Mouse (Mus musculus): Measurements from ENCODE around the gene Lgals2. TPM values are rescaled to one million over a fixed set of nuclear protein-coding genes. Genes with fewer than 3 reads are reported as not detected.
"Not testable (repeated sequence)": the region's sequence is repeated elsewhere in the genome, so short reads cannot be mapped to it uniquely, and the experiment has no call there.

Gene Lgals2
- polyA plus RNA-seq, 1 experiment from 2014 or later, result not detected

DNA sequence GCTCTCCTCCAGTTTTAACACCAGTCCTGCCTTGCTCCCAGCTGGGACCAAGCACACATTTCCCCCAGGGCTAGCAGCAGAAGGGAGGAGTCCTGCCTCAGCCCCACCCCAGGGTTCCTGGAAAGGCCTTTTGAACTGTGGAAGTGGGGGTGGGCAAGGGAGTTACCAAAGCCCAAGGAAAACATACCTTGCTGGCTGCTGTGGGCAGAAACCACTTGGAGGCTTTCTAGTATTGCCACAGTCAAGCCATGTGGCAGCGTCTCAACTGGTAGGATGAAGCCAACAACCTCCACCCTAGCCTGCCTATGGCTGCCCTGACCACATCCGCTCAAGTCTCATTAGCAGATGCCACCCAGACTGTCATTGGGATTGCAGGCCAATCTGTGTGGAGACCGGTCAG, 40.8 kb upstream of the Lgals2 start:
- Histone ChIP-seq H3K27me3 (ENCODE audit: control insufficient read depth, insufficient read depth, low read length) (no peaks in the 10 kb centered on the region), H3K9me3 (ENCODE audit: control insufficient read depth, low read length) (no peaks in the 10 kb centered on the region), H3K4me3 (ENCODE audit: low read depth, low read length) (no peak overlapping the region), H3K36me3 (ENCODE audit: control insufficient read depth, insufficient read depth, low read length) (0 out of 2 replicates have a peak, but pooled peaks cover 3% of the 10 kb centered on the region), H3K4me1 (ENCODE audit: control insufficient read depth, insufficient read depth, low read length) (peaks cover 12% of the 10 kb centered on the region), H3K9ac (ENCODE audit: low read length) (no peak overlapping the region), H3K4me2 (ENCODE audit: low read depth) (no peak overlapping the region), H3K27ac (ENCODE audit: low read depth, low read length) (no peak overlapping the region)
- DNase-seq (ENCODE audit: low spot score), result no peak
- no peak for ATAC-seq (ENCODE audit: insufficient read depth, low FRiP score, low TSS enrichment)
- 80% methylated on average over 3 of the region's 3 CpGs for WGBS

GRCm38 (mm10) chr15:78895741-78896140, 40.4 kb upstream of the Lgals2 start:
- no peak overlapping the region for H3K27ac ChIP-seq (ENCODE audit: low read depth, low read length)
- H3K4me2 ChIP-seq (ENCODE audit: low read depth), result no peak overlapping the region
- DNase-seq (ENCODE audit: low spot score) (no peak), ATAC-seq (ENCODE audit: insufficient read depth, low FRiP score, low TSS enrichment) (no peak)
- H3K36me3 ChIP-seq (ENCODE audit: control insufficient read depth, insufficient read depth, low read length), result 0 out of 2 replicates have a peak, but pooled peaks cover 3% of the 10 kb centered on the region
- no peaks in the 10 kb centered on the region for H3K9me3 ChIP-seq (ENCODE audit: control insufficient read depth, low read length)
- H3K4me1 ChIP-seq (ENCODE audit: control insufficient read depth, insufficient read depth, low read length), result peaks cover 11% of the 10 kb centered on the region
- WGBS, result 88% methylated on average over 2 of the region's 2 CpGs
- H3K4me3 ChIP-seq (ENCODE audit: low read depth, low read length), result no peak overlapping the region
- no peaks in the 10 kb centered on the region for H3K27me3 ChIP-seq (ENCODE audit: control insufficient read depth, insufficient read depth, low read length)
- H3K9ac ChIP-seq (ENCODE audit: low read length), result no peak overlapping the region

- no peak for DNase-seq (ENCODE audit: low spot score)
- WGBS, result 79% methylated on average over 13 of the region's 13 CpGs
- no peak for ATAC-seq (ENCODE audit: insufficient read depth, low FRiP score, low TSS enrichment)
- H3K27me3 ChIP-seq (ENCODE audit: control insufficient read depth, insufficient read depth, low read length), result no peaks in the 10 kb centered on the region
- H3K4me3 ChIP-seq (ENCODE audit: low read depth, low read length), result no peak overlapping the region
- H3K4me2 ChIP-seq (ENCODE audit: low read depth), result no peak overlapping the region
- no peak overlapping the region for H3K27ac ChIP-seq (ENCODE audit: low read depth, low read length)
- peaks cover 5% of the 10 kb centered on the region; the same call in 1 of the 2 replicates for H3K36me3 ChIP-seq (ENCODE audit: control insufficient read depth, insufficient read depth, low read length)
- H3K4me1 ChIP-seq (ENCODE audit: control insufficient read depth, insufficient read depth, low read length), result peaks cover 3% of the 10 kb centered on the region
- no peaks in the 10 kb centered on the region for H3K9me3 ChIP-seq (ENCODE audit: control insufficient read depth, low read length)
- H3K9ac ChIP-seq (ENCODE audit: low read length), result no peak overlapping the region
These were observed 39.4 kb upstream of the Lgals2 start for GRCm38 (mm10) chr15:78894726-78895125.

DNA sequence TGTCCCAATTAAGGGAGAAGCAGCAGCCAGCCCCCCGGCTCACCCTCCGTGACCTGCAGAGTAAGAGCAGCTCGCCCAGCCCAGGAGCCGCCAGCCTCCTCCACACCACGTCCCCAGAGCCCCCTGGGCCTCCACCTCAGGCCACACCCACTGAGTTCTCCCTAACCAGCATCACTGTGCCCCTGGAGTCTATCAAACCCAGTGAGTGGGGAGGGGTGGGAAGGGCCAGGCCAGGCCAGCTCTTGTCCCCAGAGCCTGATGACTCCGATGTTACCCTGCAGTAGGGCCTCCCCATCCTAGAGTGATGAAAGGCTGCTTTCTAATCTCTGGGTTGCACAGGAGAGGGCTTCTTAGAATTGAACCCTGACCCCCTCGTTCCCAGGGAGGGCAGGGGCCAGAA, 37.1 kb upstream of the Lgals2 start:
- no peaks in the 10 kb centered on the region for H3K9me3 ChIP-seq (ENCODE audit: control insufficient read depth, low read length)
- peaks cover 5% of the 10 kb centered on the region for H3K4me1 ChIP-seq (ENCODE audit: control insufficient read depth, insufficient read depth, low read length)
- ATAC-seq (ENCODE audit: insufficient read depth, low FRiP score, low TSS enrichment), result no peak

GRCm38 (mm10) chr15:78889401-78889853, 34.1 kb upstream of the Lgals2 start:
- H3K4me1 ChIP-seq (ENCODE audit: control insufficient read depth, insufficient read depth, low read length), result peaks cover 3% of the 10 kb centered on the region; the same call in 1 of the 2 replicates
- H3K36me3 ChIP-seq (ENCODE audit: control insufficient read depth, insufficient read depth, low read length), result peaks cover 11% of the 10 kb centered on the region
- H3K4me3 ChIP-seq (ENCODE audit: low read depth, low read length), result no peak overlapping the region
- H3K9ac ChIP-seq (ENCODE audit: low read length), result no peak overlapping the region
- no peak overlapping the region for H3K4me2 ChIP-seq (ENCODE audit: low read depth)
- no peak overlapping the region for H3K27ac ChIP-seq (ENCODE audit: low read depth, low read length)
- WGBS, result 29% methylated on average over 11 of the region's 13 CpGs
- ATAC-seq (ENCODE audit: insufficient read depth, low FRiP score, low TSS enrichment) (no peak), DNase-seq (ENCODE audit: low spot score) (no peak)
- H3K9me3 ChIP-seq (ENCODE audit: control insufficient read depth, low read length), result no peaks in the 10 kb centered on the region
- H3K27me3 ChIP-seq (ENCODE audit: control insufficient read depth, insufficient read depth, low read length), result no peaks in the 10 kb centered on the region

More for the DNA sequence above, 37.1 kb upstream of the Lgals2 start:
- no peak for DNase-seq (ENCODE audit: low spot score)
- Histone ChIP-seq H3K9ac (ENCODE audit: low read length) (no peak overlapping the region), H3K27me3 (ENCODE audit: control insufficient read depth, insufficient read depth, low read length) (no peaks in the 10 kb centered on the region), H3K4me2 (ENCODE audit: low read depth) (no peak overlapping the region), H3K27ac (ENCODE audit: low read depth, low read length) (no peak overlapping the region), H3K36me3 (ENCODE audit: control insufficient read depth, insufficient read depth, low read length) (peaks cover 7% of the 10 kb centered on the region; the same call in 1 of the 2 replicates), H3K4me3 (ENCODE audit: low read depth, low read length) (no peak overlapping the region)
- WGBS, result 72% methylated on average over 7 of the region's 7 CpGs

- peaks cover 6% of the 10 kb centered on the region; the same call in 1 of the 2 replicates for H3K4me1 ChIP-seq (ENCODE audit: control insufficient read depth, insufficient read depth, low read length)
- H3K27me3 ChIP-seq (ENCODE audit: control insufficient read depth, insufficient read depth, low read length), result no peaks in the 10 kb centered on the region
- H3K36me3 ChIP-seq (ENCODE audit: control insufficient read depth, insufficient read depth, low read length), result peaks cover 14% of the 10 kb centered on the region
- H3K27ac ChIP-seq (ENCODE audit: low read depth, low read length), result no peak overlapping the region
- H3K9ac ChIP-seq (ENCODE audit: low read length), result no peak overlapping the region
- DNase-seq (ENCODE audit: low spot score) (no peak), ATAC-seq (ENCODE audit: insufficient read depth, low FRiP score, low TSS enrichment) (no peak)
- no peaks in the 10 kb centered on the region for H3K9me3 ChIP-seq (ENCODE audit: control insufficient read depth, low read length)
- H3K4me3 ChIP-seq (ENCODE audit: low read depth, low read length), result no peak overlapping the region
- 88% methylated on average over 3 of the region's 3 CpGs for WGBS
- H3K4me2 ChIP-seq (ENCODE audit: low read depth), result no peak overlapping the region
These were observed 26.5 kb upstream of the Lgals2 start for GRCm38 (mm10) chr15:78881828-78882227.

- no peak for DNase-seq (ENCODE audit: low spot score)
- Histone ChIP-seq H3K9ac (ENCODE audit: low read length) (no peak overlapping the region), H3K4me3 (ENCODE audit: low read depth, low read length) (no peak overlapping the region), H3K36me3 (ENCODE audit: control insufficient read depth, insufficient read depth, low read length) (peaks cover 14% of the 10 kb centered on the region), H3K4me1 (ENCODE audit: control insufficient read depth, insufficient read depth, low read length) (peaks cover 6% of the 10 kb centered on the region; the same call in 1 of the 2 replicates), H3K27me3 (ENCODE audit: control insufficient read depth, insufficient read depth, low read length) (no peaks in the 10 kb centered on the region), H3K9me3 (ENCODE audit: control insufficient read depth, low read length) (no peaks in the 10 kb centered on the region), H3K4me2 (ENCODE audit: low read depth) (no peak overlapping the region), H3K27ac (ENCODE audit: low read depth, low read length) (no peak overlapping the region)
- WGBS, result 94% methylated on average over 8 of the region's 8 CpGs
- ATAC-seq (ENCODE audit: insufficient read depth, low FRiP score, low TSS enrichment), result no peak
These were observed 25.1 kb upstream of the Lgals2 start for GRCm38 (mm10) chr15:78880432-78880831.

DNA sequence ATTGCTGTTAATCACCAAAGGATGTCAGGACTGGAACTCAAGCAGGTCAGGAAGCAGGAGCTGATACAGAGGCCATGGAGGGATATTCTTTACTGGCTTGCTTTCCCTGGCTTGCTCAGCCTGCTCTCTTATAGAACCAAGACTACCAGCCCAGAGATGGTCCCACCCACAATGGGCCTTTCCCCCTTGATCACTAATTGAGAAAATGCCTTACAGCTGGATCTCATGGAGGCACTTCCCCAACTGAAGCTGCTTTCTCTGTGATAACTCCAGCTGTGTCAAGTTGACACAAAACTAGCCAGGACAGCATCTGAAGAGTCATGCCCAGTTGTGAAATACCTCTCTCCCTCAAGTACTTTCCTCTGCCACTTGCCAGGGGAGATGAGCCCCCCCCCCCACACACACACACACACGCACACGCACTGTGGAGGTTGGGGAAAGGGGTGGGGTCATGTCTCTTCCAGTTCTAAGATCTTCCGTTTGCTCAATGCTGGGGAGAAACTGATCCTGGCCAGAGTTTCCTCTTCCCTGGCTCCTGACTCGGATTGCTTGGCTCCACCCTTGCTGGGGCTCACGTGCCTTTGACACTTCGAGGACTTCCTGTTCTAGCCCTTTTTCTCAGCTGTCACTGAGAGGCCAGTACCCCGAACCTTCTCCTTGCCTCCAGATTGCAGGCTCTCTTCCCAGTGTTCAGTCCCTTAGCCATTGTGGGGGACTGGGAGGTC, 23.6 kb upstream of the Lgals2 start:
- H3K27ac ChIP-seq (ENCODE audit: low read depth, low read length); H3K9ac ChIP-seq (ENCODE audit: low read length): not testable (repeated sequence)

More for the DNA sequence above, 23.6 kb upstream of the Lgals2 start:
- not testable (repeated sequence) for H3K4me1 ChIP-seq (ENCODE audit: control insufficient read depth, insufficient read depth, low read length); H3K4me3 ChIP-seq (ENCODE audit: low read depth, low read length); H3K27me3 ChIP-seq (ENCODE audit: control insufficient read depth, insufficient read depth, low read length); H3K36me3 ChIP-seq (ENCODE audit: control insufficient read depth, insufficient read depth, low read length); H3K4me2 ChIP-seq (ENCODE audit: low read depth); ATAC-seq (ENCODE audit: insufficient read depth, low FRiP score, low TSS enrichment); H3K9me3 ChIP-seq (ENCODE audit: control insufficient read depth, low read length); DNase-seq (ENCODE audit: low spot score)
- WGBS, result 74% methylated on average over 7 of the region's 7 CpGs
